Mouse (Mus musculus) gastrocnemius, postnatal 36 days (tissue): ENCODE measurements around the gene Ndufaf4. TPM values are rescaled to one million over a fixed set of nuclear protein-coding genes. Genes with fewer than 3 reads are reported as not detected.
A peak's percentile ranks its signal among the peaks of the same experiment; 100 is the strongest.
"Not testable (repeated sequence)": the region's sequence is repeated elsewhere in the genome, so short reads cannot be mapped to it uniquely, and the experiment has no call there.

Source experiments
- DNase-seq, 2 experiments: peaks; one replicate each; pipeline ENCODE4 v3.0.0; 2022
- intact Hi-C: fragments of 180-260 bp; cut with DNase I; formaldehyde crosslinking; loops from one replicate; pipeline ENCODE4 v1.15.1; 2025
- long read RNA-seq, 2 experiments: library from polyadenylated mRNA; stranded (forward); transcript quantifications; one replicate each; pipeline ENCODE4 v2.0.0; 2021
- total RNA-seq, 2 experiments: library from RNA; stranded (reverse); gene quantifications; 2 replicates each; pipeline ENCODE4 v1.2.3; 2021

The Ndufaf4 gene
- total RNA-seq, result 10 to 100 TPM; 38.6 to 40.5 TPM
- long read RNA-seq, experiment 1, transcript Ndufaf4-202 (2 exons, 2,358 nt), result minor isoform, 14 of 85 reads
- long read RNA-seq, experiment 1, transcript Ndufaf4-201 (3 exons, 3,632 nt), result major isoform, 49 of 85 reads
- long read RNA-seq, experiment 1, partial matches to known transcripts, result 15 of 85 reads
- long read RNA-seq, experiment 1, other reads (novel, unspliced or antisense), result 5 of 85 reads
- long read RNA-seq, experiment 2, transcript Ndufaf4-203 (4 exons, 673 nt), result minor isoform, 5 of 103 reads
- long read RNA-seq, experiment 2, transcript Ndufaf4-201 (3 exons, 3,632 nt), result major isoform, 70 of 103 reads
- long read RNA-seq, experiment 2, transcript Ndufaf4-202 (2 exons, 2,358 nt), result minor isoform, 14 of 103 reads
- long read RNA-seq, experiment 2, partial matches to known transcripts, result 8 of 103 reads
- long read RNA-seq, experiment 2, other reads (novel, unspliced or antisense), result 6 of 103 reads

DNA sequence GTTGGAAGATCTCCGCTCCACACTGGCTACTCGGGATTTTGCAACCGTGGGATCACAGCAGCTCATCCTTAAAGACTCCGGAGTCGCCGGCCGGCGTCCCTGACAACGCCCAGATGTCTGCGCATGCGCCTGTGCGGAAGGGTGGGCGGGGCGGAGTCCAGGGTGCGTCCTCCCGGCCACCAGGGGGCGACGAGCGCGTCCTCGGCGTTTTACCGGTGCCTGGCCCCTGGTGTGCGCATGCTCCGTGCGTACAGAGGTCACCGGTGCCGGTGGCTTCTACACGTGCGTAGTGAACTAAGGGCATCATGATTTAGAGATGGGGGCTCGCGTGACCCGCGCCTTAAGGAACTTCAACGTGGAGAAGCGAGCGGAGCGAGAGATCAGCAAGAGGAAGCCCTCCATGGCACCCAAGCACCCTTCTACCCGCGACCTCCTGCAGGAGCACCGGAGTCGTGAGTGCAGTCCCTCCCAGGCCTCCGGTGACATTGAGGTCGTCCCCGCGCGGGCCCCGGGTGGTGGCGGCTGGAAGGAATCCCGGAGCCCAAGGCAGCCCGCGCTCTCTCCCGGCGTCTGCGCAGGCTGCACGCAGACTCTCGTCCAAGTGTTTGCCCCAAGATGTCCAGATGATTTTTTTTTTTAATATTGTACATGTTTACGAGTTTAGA is at the start of gene Ndufaf4:
Gene Ndufaf4, plus strand, starts transcription at position 233 of the 665 bp plus-strand sequence.
- DNase-seq, result peak; percentile 96 to 98
- intact Hi-C loops, result no loop called here

DNA sequence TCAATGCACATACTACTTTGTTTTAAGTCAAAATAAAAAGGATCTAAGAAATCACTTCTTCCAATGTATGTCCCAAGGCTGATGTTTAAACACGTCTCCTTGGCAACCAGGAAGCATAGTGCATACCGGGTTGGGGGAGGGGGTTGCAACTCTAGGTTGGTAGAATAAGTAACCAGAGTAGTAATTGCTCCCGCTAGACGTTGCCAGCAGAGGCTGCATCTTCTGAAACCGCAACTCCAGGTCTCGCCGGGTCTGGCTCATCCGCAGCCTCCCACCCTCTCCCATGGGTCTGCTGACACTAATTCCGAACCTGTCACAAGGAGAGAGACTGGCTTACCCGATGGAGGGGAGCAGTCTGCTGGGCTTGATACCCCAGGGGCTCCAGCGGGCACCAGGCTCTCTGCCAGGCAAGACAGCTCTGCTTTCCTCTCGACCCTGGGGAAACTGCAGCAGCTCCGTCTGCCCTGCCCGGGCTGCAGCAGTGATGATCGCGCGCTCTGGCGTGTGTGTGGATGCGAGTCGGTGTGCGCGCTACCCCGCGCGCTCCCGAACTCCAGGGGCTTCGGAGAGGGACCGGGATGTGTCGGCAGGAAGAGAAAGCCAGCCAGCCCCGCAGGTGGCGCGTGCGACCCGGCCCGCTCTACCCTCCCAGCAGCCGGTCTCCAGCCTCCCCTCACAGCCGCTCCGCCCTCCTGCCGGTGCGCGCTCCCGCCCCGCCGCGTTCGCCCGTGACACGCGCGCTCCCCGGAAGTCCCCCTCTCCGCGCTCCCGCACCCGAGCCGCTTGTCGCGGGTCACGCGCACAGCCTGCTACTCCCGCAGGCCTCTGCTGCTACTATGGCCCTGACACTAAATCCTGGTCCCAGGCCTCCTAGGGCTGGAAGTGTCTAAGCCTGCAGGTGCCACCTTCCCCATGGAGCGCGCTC is 47.2 kb upstream of the Ndufaf4 start, which contains the start of gene Klhl32:
Gene Klhl32, minus strand, starts transcription at position 724 of the 925 bp plus-strand sequence.
- DNase-seq, result peak; percentile 18 to 30
- intact Hi-C loops, result no loop called here

GRCm38 (mm10) chr4:24865691-24866090 is 32.2 kb upstream of the Ndufaf4 start:
- intact Hi-C loops, result no loop called here

DNA sequence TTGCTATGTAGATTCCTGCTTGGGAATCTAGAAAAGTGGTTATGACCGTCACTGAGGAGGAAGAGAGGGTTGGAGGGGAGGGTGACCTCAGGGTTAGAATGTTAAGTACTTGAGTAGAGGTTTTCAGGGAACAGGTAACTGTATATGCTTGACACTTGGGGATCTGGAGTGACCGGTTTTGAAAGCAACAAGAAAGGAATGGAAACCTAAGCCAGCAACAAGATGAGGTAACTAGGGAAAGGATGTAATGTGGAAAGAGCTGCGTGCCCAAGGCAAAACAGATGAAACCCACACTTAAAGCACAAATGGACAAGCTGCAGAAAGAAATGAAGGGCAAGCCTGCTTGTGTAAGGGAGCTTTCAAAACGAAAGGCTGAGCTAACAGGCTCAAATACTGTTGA is 28.7 kb upstream of the Ndufaf4 start:
- DNase-seq, result no peak
- intact Hi-C loops, result no loop called here

More at GRCm38 (mm10) chr4:24865691-24866090, 32.2 kb upstream of the Ndufaf4 start:
- no peak for DNase-seq

DNA sequence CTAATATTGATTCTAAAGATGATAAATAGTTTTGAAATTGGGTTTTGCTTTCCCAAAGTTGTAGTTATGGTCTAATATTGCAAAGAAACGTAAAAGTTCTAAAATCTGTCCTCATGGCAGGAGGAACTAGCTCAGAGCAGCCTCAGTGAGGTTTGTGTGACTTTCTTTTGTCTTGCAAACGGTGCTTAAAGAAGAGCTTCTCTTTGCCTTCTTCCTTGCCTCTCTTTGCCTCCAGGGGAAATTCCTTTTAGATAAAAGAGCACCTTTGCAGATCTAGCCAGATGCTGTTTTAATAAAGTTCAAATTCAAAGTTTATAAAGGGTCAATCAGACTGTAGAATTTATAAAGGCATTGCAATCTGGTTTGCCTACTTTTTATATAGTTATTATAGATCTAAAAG is 8.5 kb upstream of the Ndufaf4 start:
- DNase-seq, intact Hi-C loops: not testable (repeated sequence)

DNA sequence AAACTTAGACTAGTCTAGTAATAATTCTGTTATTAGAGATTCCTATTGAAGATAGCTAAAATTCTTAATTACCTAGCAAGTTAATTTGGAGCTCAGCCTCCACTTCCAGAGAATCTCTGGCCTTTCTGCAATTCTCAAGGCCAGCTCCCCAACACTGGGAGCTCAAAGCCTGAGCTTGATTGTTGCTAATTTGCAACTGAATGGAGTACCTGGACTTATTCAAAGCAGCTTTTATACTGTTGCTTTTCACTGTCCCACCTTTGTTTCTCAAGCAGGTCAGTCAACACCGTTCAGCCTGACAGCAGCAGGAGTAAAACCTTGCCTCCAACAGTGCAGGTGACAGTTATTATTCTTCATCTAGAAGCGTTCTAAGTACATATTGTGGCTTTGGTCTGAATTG is 5.6 kb upstream of the Ndufaf4 start:
- intact Hi-C loops, DNase-seq: not testable (repeated sequence)

DNA sequence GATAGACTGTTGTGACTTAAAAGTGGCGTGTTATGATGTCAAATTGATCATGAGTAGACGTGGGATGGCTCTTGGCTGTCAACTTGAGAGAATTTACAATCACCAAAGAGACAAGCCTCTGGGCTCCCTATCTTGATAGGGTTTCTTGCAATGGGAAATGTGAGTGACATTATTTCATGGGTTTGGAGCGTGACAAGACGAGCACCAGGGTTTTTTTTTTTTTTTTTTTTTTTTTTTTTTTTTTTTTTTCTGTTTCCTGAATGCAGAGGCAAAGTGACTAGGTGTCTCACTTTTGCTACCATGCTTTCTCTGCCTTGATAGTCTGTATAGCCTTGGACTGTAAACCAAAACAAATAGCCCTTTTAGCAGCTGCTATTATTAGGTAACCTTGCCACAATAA is 3.3 kb upstream of the Ndufaf4 start:
- no peak for DNase-seq
- intact Hi-C loops, result loop anchor here (2.0 kb wide), 1 partner anchor 174 kb away; no protein-coding TSS in a partner anchor

DNA sequence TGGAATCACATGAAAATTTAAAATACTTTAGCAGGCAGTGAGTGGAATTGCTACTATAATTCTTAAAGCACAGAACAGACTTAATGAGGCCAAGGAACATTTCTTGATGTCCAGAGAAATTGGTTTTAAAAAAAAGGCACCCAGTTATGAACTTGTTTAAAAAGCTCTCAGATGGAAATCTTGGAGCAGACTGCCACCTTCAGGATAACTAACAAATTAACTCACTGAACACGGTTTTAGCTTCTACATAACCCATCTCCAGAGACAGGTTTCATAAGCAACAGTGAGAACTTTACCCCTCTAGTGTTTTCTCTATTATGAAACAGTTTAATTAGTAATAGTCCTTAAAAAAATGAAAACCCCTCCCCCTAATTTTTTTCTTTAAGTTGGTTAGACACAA is 1.1 kb upstream of the Ndufaf4 start:
- intact Hi-C loops, result no loop called here
- DNase-seq, result no peak

- no peak for DNase-seq
- intact Hi-C loops, result no loop called here
Observed at GRCm38 (mm10) chr4:24897351-24897750, 532 bp upstream of the Ndufaf4 start.

GRCm38 (mm10) chr4:24898636-24899035 is 753 bp downstream of the Ndufaf4 start:
- intact Hi-C loops, result no loop called here
- DNase-seq, result no peak

- intact Hi-C loops, result no loop called here
- no peak for DNase-seq
Observed at GRCm38 (mm10) chr4:24899146-24899545, 1.3 kb downstream of the Ndufaf4 start.

DNA sequence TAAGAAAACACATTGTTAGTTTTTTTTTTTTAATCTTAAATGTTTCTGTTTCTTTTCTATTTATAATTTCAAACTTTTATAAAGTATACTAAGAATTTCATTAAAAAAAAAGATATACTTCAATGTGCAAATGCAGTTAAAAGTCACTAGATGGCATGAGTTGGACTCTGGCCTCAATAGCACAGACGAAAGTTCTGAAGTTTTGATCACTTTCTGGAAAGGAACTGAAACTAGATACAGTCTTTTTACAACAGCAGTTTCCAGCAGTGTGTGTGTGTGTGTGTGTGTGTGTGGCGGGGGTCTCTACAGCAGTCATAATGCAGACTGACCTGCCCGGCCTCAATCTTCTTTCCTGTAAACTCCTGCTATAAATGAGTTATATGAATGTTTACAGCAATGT is 9.9 kb downstream of the Ndufaf4 start:
- intact Hi-C loops, result no loop called here

DNA sequence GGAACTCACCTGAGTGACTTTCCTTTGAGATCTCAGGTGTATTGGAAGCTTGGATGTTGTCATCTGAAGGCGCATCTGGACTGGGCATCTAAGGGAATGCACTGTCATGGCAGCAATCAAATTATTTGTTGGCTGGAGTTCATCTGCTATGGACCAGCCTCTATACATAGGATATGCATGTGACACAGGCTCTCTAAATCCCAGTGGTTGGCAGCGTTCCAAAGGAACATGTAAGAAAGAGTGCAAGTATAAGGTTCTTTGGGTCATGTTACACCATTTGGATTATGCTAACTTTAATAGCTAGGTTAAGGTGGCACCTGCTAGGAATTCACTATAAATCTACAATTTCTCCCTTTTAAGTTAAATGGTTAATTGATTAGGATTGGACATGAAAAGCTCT is 17.7 kb downstream of the Ndufaf4 start:
- DNase-seq, result no peak
- intact Hi-C loops, result no loop called here

More for the DNA sequence above, 9.9 kb downstream of the Ndufaf4 start:
- DNase-seq, result no peak

DNA sequence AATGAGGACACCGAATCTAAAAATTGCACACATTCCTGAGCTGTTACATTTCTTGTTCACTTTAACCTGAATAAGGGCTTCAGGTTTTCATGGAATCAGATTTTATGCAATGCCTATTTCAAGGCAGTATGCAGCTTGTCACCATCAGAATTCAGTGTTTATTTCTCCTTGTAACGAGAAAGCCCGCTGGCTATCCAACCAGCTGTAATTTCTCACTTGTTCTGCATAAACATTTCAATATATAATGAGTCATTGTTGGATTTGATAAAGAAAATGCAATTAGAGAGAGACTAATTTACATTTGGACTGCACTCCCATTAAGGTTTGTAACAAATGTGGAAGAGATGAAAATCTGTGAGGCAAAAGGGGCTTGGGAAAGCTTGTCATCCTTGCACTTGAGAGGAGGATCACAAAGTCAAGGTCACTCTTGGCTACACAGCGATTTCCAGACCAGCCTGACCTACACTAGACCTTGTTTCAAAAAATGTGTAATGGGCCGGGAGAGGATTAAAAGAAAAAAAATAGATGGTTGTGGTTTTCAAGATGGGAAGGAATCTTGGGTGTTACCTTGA is 22.2 kb downstream of the Ndufaf4 start:
- no peak for DNase-seq
- intact Hi-C loops, result no loop called here

DNA sequence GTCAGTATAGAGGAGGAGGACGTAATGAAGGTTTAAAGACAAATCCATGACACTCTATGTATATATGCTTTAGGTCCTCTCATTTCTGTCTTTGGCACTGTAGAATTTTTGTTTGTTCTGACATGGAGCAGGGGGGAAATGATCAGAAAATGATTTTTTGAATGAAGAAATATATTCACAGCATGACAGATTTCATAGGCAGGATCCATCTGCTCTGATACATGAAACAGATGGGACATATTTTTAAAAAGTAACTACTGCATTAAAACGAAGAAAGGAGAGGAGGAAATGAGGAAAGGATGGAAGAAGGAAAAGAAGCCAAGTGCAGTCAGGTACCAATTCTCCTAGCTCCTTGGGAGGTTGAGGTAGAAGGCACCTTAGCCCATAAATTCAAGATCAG is 26.8 kb downstream of the Ndufaf4 start:
- intact Hi-C loops, result no loop called here
- no peak for DNase-seq

GRCm38 (mm10) chr4:24928260-24928780 is 30.4 kb downstream of the Ndufaf4 start:
- intact Hi-C loops, result no loop called here
- DNase-seq, result no peak

DNA sequence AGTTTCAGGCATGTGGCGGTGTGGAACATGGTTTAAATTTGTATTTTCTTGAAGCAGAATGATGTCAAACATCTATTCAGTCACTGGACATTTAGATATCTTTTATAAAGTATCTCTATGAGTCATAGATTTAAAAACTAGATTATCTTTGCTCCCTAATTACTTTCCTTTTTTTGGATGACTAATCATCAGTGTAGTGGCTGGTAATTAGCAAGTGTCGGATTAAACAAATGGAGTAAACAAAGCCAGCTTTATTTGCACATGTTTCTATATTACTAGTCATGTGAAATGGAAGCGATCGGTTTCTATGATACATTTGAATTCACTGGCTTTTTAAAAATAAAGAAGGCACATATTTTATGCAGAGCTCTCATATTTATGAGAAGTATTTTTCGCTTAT is 31.0 kb downstream of the Ndufaf4 start:
- DNase-seq, result no peak
- intact Hi-C loops, result no loop called here

DNA sequence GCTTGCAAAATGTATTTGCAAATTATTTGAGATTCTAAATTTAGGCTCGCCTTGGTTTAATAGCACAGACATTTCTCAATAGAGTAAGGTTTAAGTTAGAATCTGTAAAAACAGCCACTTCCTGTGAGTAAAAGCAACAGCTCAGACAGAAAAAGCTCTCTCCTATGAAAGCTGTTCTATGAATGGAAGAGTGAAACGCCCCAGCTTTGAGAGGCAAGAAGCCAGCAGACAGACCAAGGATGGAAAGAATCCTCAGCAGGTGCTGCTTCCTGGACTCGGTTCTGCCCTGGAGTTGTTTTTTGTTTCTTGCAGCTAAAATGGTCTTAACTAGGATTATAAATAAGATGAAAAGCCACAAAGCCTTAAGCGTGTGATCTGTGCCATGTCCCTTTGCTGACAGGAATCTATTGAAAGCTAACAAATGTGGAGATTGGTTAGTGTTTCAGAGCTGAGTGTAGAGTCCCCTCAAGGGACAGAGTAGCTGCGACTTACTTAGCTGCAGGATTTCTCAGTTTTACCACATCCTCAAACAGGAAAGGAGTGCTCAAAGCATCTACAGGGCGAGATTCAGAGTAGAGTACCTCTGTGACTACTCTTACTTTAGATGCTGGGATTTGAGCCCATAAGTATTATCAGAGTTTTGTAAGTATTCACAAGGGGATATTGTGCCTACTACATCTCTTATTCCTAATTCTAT is 45.0 kb downstream of the Ndufaf4 start:
- intact Hi-C loops, result no loop called here
- no peak for DNase-seq
